Mouse (Mus musculus): ENCODE results near the gene Ttll10. TPM values are rescaled to one million over a fixed set of nuclear protein-coding genes. Genes with fewer than 3 reads are reported as not detected.

Ttll10 gene
- not detected in 2 replicates for polyA plus RNA-seq (2012; ENCODE audit: low replicate concordance)

DNA sequence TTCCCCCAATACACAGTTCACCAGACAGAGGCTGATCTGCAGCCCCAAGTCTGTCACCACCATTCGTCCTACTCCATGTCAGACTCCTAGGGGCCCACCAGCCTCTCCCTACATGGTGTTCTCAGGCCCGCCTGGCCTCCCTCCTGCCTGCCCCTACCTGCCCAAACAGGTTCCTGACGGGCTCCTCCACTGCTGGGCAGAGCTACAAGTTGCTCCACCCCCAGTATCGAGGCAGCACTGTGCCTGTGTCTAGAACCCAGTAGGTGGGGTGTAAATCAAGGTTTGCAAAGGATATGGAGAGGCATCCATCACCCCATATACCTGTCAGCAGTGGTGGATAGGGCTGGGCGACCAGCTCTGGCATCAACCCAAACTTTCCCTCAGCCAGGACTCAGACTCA lies at the start of gene Ttll10:
TSS of gene Ttll10 (minus strand) at position 154 of the 400 bp plus-strand sequence.

DNA sequence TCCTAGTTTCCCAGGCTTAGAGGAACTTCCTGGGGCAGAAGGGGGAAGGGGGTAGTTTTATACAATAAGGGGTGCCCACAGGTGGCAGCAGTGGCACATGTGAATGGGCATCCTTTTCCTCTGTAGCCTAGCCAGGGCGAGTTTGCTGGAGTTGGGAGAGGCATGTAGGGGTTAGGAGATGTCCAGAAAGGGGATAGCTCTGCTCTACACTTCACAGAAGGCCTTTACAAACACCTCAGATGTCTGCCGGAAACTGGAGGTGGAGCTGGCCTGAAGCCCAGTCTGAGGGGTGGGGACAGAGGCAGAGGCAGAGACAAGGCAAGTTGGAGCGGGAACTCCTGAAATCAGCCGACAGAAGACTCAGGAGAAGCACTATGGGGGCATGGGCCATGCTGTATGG lies 33.2 kb downstream of the Ttll10 start, which contains the start of gene Tnfrsf18:
TSS of gene Tnfrsf18 (plus strand) at position 152 of the 400 bp plus-strand sequence.

DNA sequence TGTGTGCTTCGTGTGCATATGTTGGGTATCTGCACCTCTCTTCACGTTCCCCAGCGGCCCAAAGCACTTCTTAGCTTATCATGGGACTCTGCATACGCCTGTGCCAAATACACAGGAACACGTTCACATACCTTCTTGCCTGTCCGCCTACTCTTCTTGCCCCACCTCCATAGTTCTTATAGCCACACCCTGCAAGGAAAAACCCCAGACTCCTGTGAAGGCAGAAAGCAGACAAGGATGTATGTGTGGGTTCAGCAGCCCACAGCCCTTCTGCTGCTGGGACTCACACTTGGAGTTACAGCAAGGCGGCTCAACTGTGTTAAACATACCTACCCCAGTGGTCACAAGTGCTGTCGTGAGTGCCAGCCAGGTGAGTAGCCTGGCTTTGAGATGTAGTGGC lies 45.6 kb downstream of the Ttll10 start, which contains the start of gene Tnfrsf4:
TSS of gene Tnfrsf4 (plus strand) at position 207 of the 400 bp plus-strand sequence.

GRCm38 (mm10) chr4:155992241-155992905 lies 66.8 kb downstream of the Ttll10 start, which contains the start of the genes B3galt6 and Sdf4:
Gene B3galt6 (minus strand): TSS chr4:155992649.
Gene Sdf4 (plus strand): TSS chr4:155992872.

Other genes starting within 250 kb of the Ttll10 start
- 33.3 and 37.7 TPM in 2 replicates for gene Ccnl2, start 246.9 kb downstream of the Ttll10 start, polyA plus RNA-seq (2012; ENCODE audit: low replicate concordance)
- 142 and 271 TPM in 2 replicates for gene Aurkaip1, start 228.1 kb downstream of the Ttll10 start, polyA plus RNA-seq (2012; ENCODE audit: low replicate concordance)
- gene Mxra8, start 219.7 kb downstream of the Ttll10 start, polyA plus RNA-seq (2012; ENCODE audit: low replicate concordance), result 0.21 and 2.1 TPM in 2 replicates
- 152 and 222 TPM in 2 replicates for gene Dvl1, start 212.0 kb downstream of the Ttll10 start, polyA plus RNA-seq (2012; ENCODE audit: low replicate concordance)
- gene Tas1r3, start 196.1 kb downstream of the Ttll10 start, polyA plus RNA-seq (2012; ENCODE audit: low replicate concordance), result 0.08 TPM in 1 of 2 replicates, not detected in the other
- gene Cptp, start 190.0 kb downstream of the Ttll10 start, polyA plus RNA-seq (2012; ENCODE audit: low replicate concordance), result 2.0 and 2.6 TPM in 2 replicates
- gene Ints11, start 189.9 kb downstream of the Ttll10 start, polyA plus RNA-seq (2012; ENCODE audit: low replicate concordance), result 16.3 and 20.4 TPM in 2 replicates
- 349 and 415 TPM in 2 replicates for gene Pusl1, start 167.6 kb downstream of the Ttll10 start, polyA plus RNA-seq (2012; ENCODE audit: low replicate concordance)
- gene Acap3, start 167.6 kb downstream of the Ttll10 start, polyA plus RNA-seq (2012; ENCODE audit: low replicate concordance), result 59.5 and 63.0 TPM in 2 replicates
- 114 and 120 TPM in 2 replicates for gene Ube2j2, start 115.6 kb downstream of the Ttll10 start, polyA plus RNA-seq (2012; ENCODE audit: low replicate concordance)
- 122 and 138 TPM in 2 replicates for gene C1qtnf12, start 97.1 kb downstream of the Ttll10 start, polyA plus RNA-seq (2012; ENCODE audit: low replicate concordance)
- gene B3galt6, start 66.8 kb downstream of the Ttll10 start, polyA plus RNA-seq (2012; ENCODE audit: low replicate concordance), result 3.2 and 4.0 TPM in 2 replicates
- gene Sdf4, start 66.5 kb downstream of the Ttll10 start, polyA plus RNA-seq (2012; ENCODE audit: low replicate concordance), result 40.5 and 45.3 TPM in 2 replicates
- gene Tnfrsf4, start 45.6 kb downstream of the Ttll10 start, polyA plus RNA-seq (2012; ENCODE audit: low replicate concordance), result 3.1 and 8.5 TPM in 2 replicates
- 5.5 and 8.2 TPM in 2 replicates for gene Tnfrsf18, start 33.2 kb downstream of the Ttll10 start, polyA plus RNA-seq (2012; ENCODE audit: low replicate concordance)
- gene 9430015G10Rik, start 50.6 kb upstream of the Ttll10 start, polyA plus RNA-seq (2012; ENCODE audit: low replicate concordance), result 8.2 and 26.6 TPM in 2 replicates
- 1.0 and 1.2 TPM in 2 replicates for gene Rnf223, start 71.1 kb upstream of the Ttll10 start, polyA plus RNA-seq (2012; ENCODE audit: low replicate concordance)
- gene Agrn, start 138.1 kb upstream of the Ttll10 start, polyA plus RNA-seq (2012; ENCODE audit: low replicate concordance), result 28.6 and 35.7 TPM in 2 replicates
- gene Isg15, start 141.4 kb upstream of the Ttll10 start, polyA plus RNA-seq (2012; ENCODE audit: low replicate concordance), result 23.8 and 56.3 TPM in 2 replicates
- 38.6 and 49.2 TPM in 2 replicates for gene AW011738, start 143.9 kb upstream of the Ttll10 start, polyA plus RNA-seq (2012; ENCODE audit: low replicate concordance)
- gene Perm1, start 156.5 kb upstream of the Ttll10 start, polyA plus RNA-seq (2012; ENCODE audit: low replicate concordance), result 0.10 and 0.31 TPM in 2 replicates
- gene Plekhn1, start 175.4 kb upstream of the Ttll10 start, polyA plus RNA-seq (2012; ENCODE audit: low replicate concordance), result 11.3 and 24.2 TPM in 2 replicates
- 46.6 and 55.0 TPM in 2 replicates for gene Noc2l, start 176.6 kb upstream of the Ttll10 start, polyA plus RNA-seq (2012; ENCODE audit: low replicate concordance)
- gene Samd11, start 196.2 kb upstream of the Ttll10 start, polyA plus RNA-seq (2012; ENCODE audit: low replicate concordance), result 77.5 and 112 TPM in 2 replicates

Measured in leukemia stem cell, adult 10-12 weeks (primary cell).